Mouse (Mus musculus): Measurements from ENCODE around the gene Dthd1.

Dthd1 gene

DNA sequence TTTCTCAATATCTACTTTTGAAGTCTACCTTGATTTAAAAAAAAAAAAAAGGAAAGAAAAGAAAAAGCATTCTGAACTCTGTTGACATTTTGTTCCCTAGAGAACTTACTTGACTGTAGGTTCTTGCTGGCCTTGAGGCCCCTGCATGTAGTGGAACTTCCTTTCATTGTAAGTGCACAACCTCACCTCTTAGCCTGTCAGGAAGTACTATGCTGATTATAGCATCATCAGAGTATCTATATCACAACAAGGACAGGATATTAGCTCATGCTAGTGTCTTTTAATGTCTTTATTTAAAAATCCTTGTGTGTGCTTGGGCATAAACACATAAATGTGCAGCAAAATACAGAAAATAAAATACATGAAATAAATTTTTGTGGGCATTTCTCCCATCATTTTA is 53.4 kb downstream of the Dthd1 start:
- DNase-seq: no peak

DNA sequence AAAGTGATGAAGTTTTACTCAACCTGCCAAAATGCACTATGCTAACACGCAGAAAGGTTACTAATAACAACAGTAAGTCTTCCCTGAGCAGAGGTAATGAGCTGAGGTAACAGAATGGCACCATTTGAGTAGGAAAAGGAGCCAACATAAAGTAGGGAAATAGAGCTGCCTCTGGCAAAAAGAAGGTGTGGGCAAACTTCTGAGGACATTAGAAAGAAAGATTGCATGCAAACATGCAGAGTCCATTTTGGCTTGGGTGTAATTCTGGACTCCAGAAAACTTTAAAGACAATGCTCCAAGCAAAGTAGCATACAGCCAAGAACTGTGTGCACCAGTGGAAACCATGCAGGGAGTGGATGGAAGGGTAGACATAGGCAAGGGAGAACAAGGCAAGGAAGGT is 65.9 kb downstream of the Dthd1 start:
- no peak for DNase-seq

DNA sequence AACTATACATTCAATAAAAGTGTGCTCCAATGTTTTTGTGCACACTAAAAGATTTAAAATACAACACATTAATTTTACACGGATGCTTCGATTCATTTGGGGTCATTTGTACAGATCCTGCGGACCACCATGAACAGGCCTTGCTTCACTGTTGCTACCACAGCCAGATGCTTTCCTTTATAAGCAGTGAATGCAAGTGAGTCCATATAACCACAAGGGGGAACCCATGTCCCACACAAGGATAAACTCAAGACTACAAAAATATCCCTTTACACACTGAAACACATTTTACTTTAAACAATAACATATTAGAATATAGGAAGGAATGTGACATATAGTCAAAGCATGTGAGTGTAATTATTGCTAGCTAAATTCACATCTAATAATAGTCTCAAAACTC is 81.7 kb downstream of the Dthd1 start:
- DNase-seq: no peak

DNA sequence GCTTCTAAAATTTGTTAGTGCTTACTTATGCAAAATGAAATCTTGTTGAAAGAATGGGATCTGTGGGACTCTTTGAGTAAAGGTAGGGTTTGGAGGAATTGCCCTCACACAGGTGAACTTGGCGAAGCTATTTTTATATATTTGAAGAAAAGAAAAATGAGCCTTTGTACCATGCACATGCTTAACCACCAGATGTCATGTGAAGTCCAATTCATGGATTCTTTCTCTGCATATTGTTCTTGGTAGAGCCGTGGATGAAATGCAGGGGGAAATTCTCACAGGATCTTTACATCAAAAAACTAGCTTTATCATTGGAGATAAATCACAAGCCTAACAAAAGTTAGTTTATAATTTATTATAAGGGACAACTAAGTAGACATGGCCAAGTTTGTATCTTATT is 93.3 kb downstream of the Dthd1 start:
- no peak for DNase-seq

DNA sequence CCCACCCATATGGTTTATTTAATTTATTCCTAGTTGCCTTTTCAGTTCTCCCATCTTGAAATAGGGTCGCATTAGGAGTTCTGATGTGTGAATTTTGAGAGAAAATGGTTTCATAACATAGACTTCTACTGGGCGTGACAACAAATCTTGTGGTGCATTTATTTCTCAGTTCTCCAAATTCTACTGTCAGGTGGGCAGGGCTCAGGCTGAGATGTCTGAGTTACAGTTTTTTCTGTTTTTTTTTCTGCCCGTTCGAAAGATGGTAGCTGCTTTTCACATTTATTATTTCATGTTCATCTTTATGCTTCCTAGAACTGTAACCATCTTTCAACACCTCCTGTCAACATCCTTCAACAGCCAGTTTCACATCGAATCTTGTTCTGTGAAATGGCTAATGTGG is 95.5 kb downstream of the Dthd1 start:
- no peak for DNase-seq

DNA sequence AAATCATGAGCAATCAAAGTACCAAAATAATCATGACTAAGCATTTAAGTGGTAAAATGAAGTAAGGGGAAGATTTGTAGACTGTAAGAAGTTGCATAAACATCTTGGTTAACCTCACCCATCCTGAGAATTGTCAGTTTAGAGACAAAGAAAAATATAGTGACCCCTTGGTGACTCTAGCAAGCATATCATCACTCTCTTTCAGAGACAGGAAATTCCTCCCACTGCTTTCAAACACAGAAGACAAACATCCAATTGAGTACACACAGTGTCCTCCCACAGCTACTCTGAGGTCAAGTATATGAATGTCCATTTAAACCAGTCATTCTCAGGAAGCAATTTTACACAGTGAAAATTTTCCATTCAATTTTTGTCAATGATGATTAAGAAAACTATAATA is 111.0 kb downstream of the Dthd1 start:
- no peak for DNase-seq
